Mouse (Mus musculus): ENCODE measurements at regions not wholly inside any gene's neighbourhood (a gene's known extent, or its start where the extent isn't known, plus 50 kb on each side); places are given as distances from the start of the nearest gene placed in this dataset.
"Not testable (repeated sequence)": the region's sequence is repeated elsewhere in the genome, so short reads cannot be mapped to it uniquely, and the experiment has no call there.

DNA sequence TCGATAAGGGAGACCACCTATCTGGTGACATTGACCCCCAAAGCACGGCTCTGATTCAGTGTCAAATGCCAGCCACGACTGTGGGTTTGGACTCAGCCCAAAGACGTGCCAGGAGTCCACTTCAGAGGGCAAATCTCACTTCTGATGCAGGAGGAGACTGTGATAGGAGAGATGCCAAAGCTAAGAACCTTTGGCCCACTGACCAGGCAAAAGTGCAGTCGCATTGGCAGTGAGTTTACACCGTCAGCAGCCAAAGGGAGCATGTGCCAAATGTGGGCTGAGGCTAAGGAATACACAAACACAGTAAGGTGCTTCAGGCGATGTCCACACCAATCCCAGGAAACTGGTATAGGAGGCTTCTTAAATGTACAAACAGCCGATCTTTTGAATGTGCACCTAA lies 202.6 kb upstream of the Nectin1 start:
- WGBS: 79% methylated on average over 8 of the region's 8 CpGs

DNA sequence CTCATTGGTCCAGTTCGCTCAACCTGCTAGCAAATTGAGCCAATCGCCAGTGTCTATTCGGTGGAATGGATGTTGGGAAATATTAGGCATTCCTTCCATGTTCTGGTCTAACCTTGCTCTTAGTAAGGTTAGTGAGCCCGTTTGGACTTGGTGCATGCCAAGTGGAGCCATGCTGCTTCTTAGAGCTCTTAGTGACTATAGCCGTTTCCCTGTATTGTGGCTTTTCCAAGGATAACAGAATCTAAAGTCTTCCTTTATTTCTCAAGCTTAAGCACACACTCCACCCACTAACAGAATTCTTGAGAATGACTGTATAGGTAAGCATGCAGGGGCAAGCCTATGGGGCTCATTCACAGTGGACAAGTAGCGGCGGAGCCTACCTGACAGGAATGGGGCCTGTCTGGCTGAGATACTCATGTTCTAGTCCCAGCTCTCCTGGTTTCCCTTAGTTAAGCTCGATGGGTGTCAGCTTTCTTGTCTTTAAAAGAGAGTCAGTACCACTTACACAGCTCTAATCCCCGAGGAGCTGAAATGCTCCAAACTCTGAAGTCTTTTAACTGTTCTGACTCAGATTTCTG lies 201.6 kb upstream of the Nectin1 start:
- Histone ChIP-seq H3K36me3 (ENCODE audit: insufficient read depth) (no peaks in the 10 kb centered on the region), H3K9ac (no peak overlapping the region), H3K27me3 (ENCODE audit: insufficient read depth, low read length) (no peaks in the 10 kb centered on the region), H3K27ac (ENCODE audit: low read depth, low read length) (no peak overlapping the region), H3K4me1 (ENCODE audit: insufficient read depth) (peaks cover 9% of the 10 kb centered on the region; the same call in 1 of the 2 replicates), H3K9me3 (ENCODE audit: low read length) (no peaks in the 10 kb centered on the region), H3K4me2 (ENCODE audit: low read depth) (no peak overlapping the region), H3K4me3 (ENCODE audit: low read depth, low read length) (no peak overlapping the region)
- 83% methylated on average over 9 of the region's 9 CpGs for WGBS
- no peak for DNase-seq
- no peak for ATAC-seq
- no peak for TF ChIP-seq CTCF (IDR thresholded peaks at IDR 0.05; ENCODE audit: low read depth)

More for the DNA sequence above, 202.6 kb upstream of the Nectin1 start:
- Histone ChIP-seq H3K4me2 (ENCODE audit: low read depth) (no peak overlapping the region), H3K4me3 (ENCODE audit: low read depth, low read length) (no peak overlapping the region), H3K9ac (no peak overlapping the region), H3K9me3 (ENCODE audit: low read length) (no peaks in the 10 kb centered on the region), H3K27me3 (ENCODE audit: insufficient read depth, low read length) (no peaks in the 10 kb centered on the region), H3K4me1 (ENCODE audit: insufficient read depth) (peaks cover 9% of the 10 kb centered on the region; the same call in 1 of the 2 replicates), H3K36me3 (ENCODE audit: insufficient read depth) (no peaks in the 10 kb centered on the region), H3K27ac (ENCODE audit: low read depth, low read length) (no peak overlapping the region)
- DNase-seq (no peak), ATAC-seq (no peak)
- TF ChIP-seq CTCF (IDR thresholded peaks at IDR 0.05; ENCODE audit: low read depth): no peak

DNA sequence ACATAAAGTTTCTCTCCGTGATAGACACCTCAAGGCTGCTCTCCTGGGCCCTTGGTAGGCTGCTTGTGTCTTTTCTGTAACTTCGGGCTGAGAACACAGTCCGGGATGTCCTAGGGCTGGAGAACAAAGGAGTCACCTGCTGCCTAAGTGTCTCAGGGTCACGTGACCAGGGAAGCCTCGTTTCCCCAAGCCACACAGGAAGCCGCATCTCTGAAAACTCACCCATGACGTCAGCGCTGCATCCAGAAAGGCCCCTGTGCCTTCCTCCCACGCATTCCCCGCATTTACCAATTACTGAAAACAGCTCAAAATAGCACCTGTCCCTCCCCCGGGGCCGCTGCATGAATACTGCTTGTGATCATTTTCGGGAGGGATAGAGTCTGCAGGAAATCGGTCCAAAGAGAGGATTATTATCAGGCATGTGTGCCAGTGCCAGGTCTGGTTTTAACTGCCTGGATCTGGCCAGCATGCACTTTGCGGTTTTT lies 198.7 kb upstream of the Nectin1 start:
- peak; percentile 65 for DNase-seq
- ATAC-seq: peak; percentile 69
- TF ChIP-seq CTCF (IDR thresholded peaks at IDR 0.05; ENCODE audit: low read depth): no peak
- WGBS: 18% methylated on average over 15 of the region's 15 CpGs
- H3K9ac ChIP-seq: peak overlapping the region; percentile 29; the same call in 1 of the 2 replicates
- H3K9me3 ChIP-seq (ENCODE audit: low read length): no peaks in the 10 kb centered on the region
- no peak overlapping the region for H3K27ac ChIP-seq (ENCODE audit: low read depth, low read length)
- H3K4me2 ChIP-seq (ENCODE audit: low read depth): peak overlapping the region; percentile 26; the same call in 1 of the 2 replicates
- no peak overlapping the region for H3K4me3 ChIP-seq (ENCODE audit: low read depth, low read length)
- no peaks in the 10 kb centered on the region for H3K36me3 ChIP-seq (ENCODE audit: insufficient read depth)
- peaks cover 9% of the 10 kb centered on the region; the same call in 1 of the 2 replicates for H3K4me1 ChIP-seq (ENCODE audit: insufficient read depth)
- no peaks in the 10 kb centered on the region for H3K27me3 ChIP-seq (ENCODE audit: insufficient read depth, low read length)

DNA sequence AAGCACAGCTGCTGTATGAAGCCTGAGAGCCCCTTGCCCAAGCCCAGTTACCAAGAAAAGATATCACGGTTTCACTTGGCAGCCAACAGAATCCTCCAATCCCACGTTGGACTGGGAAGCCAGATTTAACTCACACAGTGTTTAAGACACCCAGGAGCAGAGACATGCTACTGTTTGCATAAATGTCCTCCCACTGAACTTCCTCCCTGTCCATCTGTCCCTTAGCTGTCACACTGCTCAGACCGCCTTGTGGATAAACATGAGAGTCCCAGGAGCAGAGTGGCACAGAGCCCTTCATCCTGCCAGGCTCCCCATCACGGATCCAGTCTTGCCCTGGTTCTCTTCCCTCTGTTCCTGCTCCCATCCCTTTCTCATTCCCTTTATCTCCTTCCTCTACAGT lies 194.9 kb upstream of the Nectin1 start:
- no peak overlapping the region for H3K9ac ChIP-seq
- peaks cover 9% of the 10 kb centered on the region; the same call in 1 of the 2 replicates for H3K4me1 ChIP-seq (ENCODE audit: insufficient read depth)
- no peaks in the 10 kb centered on the region for H3K9me3 ChIP-seq (ENCODE audit: low read length)
- no peaks in the 10 kb centered on the region for H3K36me3 ChIP-seq (ENCODE audit: insufficient read depth)
- no peak overlapping the region for H3K4me2 ChIP-seq (ENCODE audit: low read depth)
- ATAC-seq: 0 out of 2 replicates have a peak, but pooled peaks have one; percentile 18
- H3K4me3 ChIP-seq (ENCODE audit: low read depth, low read length): no peak overlapping the region
- no peak for DNase-seq
- H3K27me3 ChIP-seq (ENCODE audit: insufficient read depth, low read length): no peaks in the 10 kb centered on the region
- WGBS: 40% methylated on average over 4 of the region's 4 CpGs
- no peak for TF ChIP-seq CTCF (IDR thresholded peaks at IDR 0.05; ENCODE audit: low read depth)
- no peak overlapping the region for H3K27ac ChIP-seq (ENCODE audit: low read depth, low read length)

DNA sequence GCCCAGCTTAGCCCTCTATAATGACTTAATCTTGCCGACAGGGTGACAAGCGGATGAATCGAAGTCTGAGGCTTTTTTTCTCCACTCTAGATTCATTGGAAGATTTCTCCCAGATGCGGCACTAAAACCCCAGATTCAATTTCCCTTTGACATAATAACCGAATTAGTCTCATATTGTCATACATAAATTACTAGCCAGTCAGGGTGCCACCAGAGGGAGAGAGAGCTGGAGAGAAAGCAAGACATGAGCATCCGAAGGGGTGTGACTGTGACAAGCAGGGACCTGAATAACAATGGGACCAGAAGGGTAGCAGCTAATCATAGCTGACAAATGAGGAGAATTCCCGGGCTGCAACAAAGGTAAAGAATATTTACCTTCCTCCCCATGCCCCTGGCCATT lies 194.5 kb upstream of the Nectin1 start:
- H3K27me3 ChIP-seq (ENCODE audit: insufficient read depth, low read length): no peaks in the 10 kb centered on the region
- no peak overlapping the region for H3K4me2 ChIP-seq (ENCODE audit: low read depth)
- peaks cover 9% of the 10 kb centered on the region; the same call in 1 of the 2 replicates for H3K4me1 ChIP-seq (ENCODE audit: insufficient read depth)
- ATAC-seq: no peak
- H3K36me3 ChIP-seq (ENCODE audit: insufficient read depth): no peaks in the 10 kb centered on the region
- H3K9ac ChIP-seq: no peak overlapping the region
- no peak for DNase-seq
- no peak overlapping the region for H3K4me3 ChIP-seq (ENCODE audit: low read depth, low read length)
- no peak overlapping the region for H3K27ac ChIP-seq (ENCODE audit: low read depth, low read length)
- 36% methylated on average over 7 of the region's 7 CpGs for WGBS
- peak; percentile 10; the same call in 1 of the 2 replicates for TF ChIP-seq CTCF (IDR thresholded peaks at IDR 0.05; ENCODE audit: low read depth)
- no peaks in the 10 kb centered on the region for H3K9me3 ChIP-seq (ENCODE audit: low read length)

DNA sequence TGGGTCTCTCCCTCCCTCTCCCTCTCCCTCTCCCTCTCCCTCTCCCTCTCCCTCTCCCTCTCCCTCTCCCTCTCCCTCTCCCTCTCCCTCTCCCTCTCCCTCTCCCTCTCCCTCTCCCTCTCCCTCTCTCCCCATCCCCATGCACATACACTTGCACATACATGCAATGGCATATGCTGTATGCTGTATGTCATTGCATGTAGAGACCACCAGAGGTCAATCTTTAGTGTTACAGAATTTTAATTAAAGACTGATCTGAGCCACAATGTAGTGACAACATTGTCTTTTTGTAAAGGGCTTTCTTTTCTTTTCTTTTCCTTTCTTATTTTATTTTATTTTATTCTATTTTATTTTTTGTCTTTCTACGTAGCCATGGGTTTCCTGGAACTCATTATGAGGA lies 191.0 kb upstream of the Nectin1 start:
- not testable (repeated sequence) for H3K9me3 ChIP-seq (ENCODE audit: low read length); H3K4me1 ChIP-seq (ENCODE audit: insufficient read depth); H3K4me3 ChIP-seq (ENCODE audit: low read depth, low read length); H3K9ac ChIP-seq; H3K27ac ChIP-seq (ENCODE audit: low read depth, low read length); ATAC-seq; H3K27me3 ChIP-seq (ENCODE audit: insufficient read depth, low read length); H3K4me2 ChIP-seq (ENCODE audit: low read depth); H3K36me3 ChIP-seq (ENCODE audit: insufficient read depth); DNase-seq
- peak; percentile 49 for TF ChIP-seq CTCF (IDR thresholded peaks at IDR 0.05; ENCODE audit: low read depth)
- WGBS: 77% methylated on average over 1 of the region's 1 CpGs

DNA sequence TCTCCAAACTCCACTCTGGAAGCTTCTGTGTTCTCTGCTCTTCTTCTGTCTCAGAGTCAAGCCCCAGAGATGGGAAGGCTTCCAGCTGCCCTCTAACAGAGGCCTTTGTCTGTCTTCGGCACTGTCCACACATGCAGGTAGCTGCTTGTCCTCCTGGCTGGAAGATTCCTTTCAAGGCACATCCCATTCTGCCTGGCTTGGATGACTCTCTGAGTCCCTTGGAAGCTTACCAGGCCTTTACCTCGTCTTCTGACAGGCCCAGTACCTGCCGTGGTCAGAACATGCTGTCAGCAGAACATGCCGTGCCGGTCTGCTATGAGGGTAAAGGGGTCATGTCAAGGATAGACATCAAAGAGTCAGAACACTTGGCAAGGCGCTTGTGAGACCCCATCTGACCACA lies 181.8 kb upstream of the Nectin1 start:
- no peaks in the 10 kb centered on the region for H3K4me1 ChIP-seq (ENCODE audit: insufficient read depth)
- H3K4me3 ChIP-seq (ENCODE audit: low read depth, low read length): no peak overlapping the region
- H3K9ac ChIP-seq: no peak overlapping the region
- no peaks in the 10 kb centered on the region for H3K9me3 ChIP-seq (ENCODE audit: low read length)
- H3K27ac ChIP-seq (ENCODE audit: low read depth, low read length): no peak overlapping the region
- ATAC-seq (no peak), DNase-seq (no peak)
- no peaks in the 10 kb centered on the region for H3K36me3 ChIP-seq (ENCODE audit: insufficient read depth)
- H3K4me2 ChIP-seq (ENCODE audit: low read depth): no peak overlapping the region
- no peak for TF ChIP-seq CTCF (IDR thresholded peaks at IDR 0.05; ENCODE audit: low read depth)
- H3K27me3 ChIP-seq (ENCODE audit: insufficient read depth, low read length): no peaks in the 10 kb centered on the region
- WGBS: 85% methylated on average over 6 of the region's 6 CpGs
